Mouse (Mus musculus): ENCODE data around the gene Sp100.

DNA sequence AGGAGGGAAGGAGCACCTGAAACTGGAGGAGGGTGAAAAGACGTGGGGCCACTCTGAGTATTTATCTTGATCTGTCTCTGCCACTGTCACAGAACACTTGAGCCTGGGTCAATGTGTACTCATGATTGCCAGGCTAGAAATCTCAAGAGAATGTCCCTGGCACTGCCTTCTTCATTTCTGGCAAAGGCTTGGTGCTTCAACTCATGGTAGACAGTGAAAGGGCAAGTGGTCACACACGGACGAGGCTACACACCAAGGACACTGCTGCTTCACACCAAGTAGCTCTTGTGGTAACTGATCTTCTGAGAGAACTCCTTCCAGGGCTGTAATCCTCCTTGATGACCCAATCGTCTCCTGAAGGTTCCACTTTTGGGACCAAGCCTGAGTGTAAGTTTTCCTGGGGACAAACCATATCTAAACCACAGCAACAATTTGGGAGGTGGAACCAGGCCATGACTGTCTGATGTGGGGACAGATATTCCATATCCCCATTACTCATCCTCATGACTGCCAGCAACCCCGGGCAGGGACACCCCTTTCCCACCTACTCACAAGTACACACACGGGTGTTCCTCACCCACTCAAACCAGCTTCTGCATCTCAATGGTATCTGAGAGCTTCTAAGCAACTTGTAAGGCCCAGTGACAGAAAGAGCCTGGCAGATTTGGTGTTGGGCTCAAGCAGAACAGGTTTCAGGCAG, 107.9 kb downstream of the Sp100 start:
- no peak for TF ChIP-seq POLR2A (IDR thresholded peaks at IDR 0.05; ENCODE audit: extremely low read depth, insufficient read depth, low read length)
- no peak for TF ChIP-seq CTCF (IDR thresholded peaks at IDR 0.05; ENCODE audit: low read depth, low read length)

Data from liver, adult 2 months (tissue).